Mouse (Mus musculus) testis, adult 2 months (tissue): Measurements from ENCODE around the gene Srpk3.

Source experiments
- CTCF ChIP-seq: fragments of 200-500 bp; IDR thresholded peaks from 2 replicates; pipeline ENCODE4 v1.5.1; 2012; ENCODE audit warnings: low read depth, mild to moderate bottlenecking, inconsistent platforms, low read length, moderate library complexity; ENCODE audit not compliant: control insufficient read depth, insufficient read depth, insufficient replicate concordance
- POLR2A ChIP-seq: fragments of 200-500 bp; IDR thresholded peaks from 2 replicates; pipeline ENCODE4 v1.6.1; 2012; ENCODE audit warnings: low read depth, mild to moderate bottlenecking, inconsistent platforms, low read length, moderate library complexity; ENCODE audit not compliant: control insufficient read depth

DNA sequence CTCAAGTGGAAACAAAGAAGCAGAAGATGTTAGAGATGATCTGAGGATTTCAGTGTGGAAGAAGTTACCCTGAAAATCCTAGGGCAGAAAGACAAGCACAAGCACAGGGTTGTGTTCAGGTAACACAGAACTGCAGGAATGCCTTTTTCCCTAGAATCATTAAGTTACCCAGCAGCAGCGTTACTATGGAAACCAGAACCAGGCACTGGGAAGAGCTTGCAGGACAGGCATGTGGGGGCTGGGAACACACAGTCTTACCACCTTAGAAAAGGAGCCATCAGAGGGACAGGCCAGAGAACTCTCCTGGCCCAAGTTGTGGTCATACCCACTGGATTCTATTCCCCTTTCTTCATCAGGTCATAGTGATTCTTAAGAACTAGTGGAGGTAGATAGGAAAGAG, 31.6 kb downstream of the Srpk3 start:
- no peak for TF ChIP-seq CTCF
- TF ChIP-seq POLR2A, result no peak
